ENCODE assay signal across 21 mouse cellular contexts in genomic region chr5:125974035-125974434, GRCm38 (mm10).
DNase-seq lines count a peak whose midpoint lies in the region; ATAC-seq and TF ChIP-seq lines count a peak whose summit lies in the region.
"Had no signal": no experiment of that assay in that cellular context is flagged by ENCODE, and none has a peak within 500 bp of the region (broad histone marks: within the 10 kb centered on the region; RNA-seq: fewer than 3 reads in every experiment).

No protein-coding gene starts in this region.

- H3K4me3 ChIP-seq in layer of hippocampus, adult 2 months, result no peak overlapping the region
- no peak overlapping the region for H3K4me3 ChIP-seq in midbrain, embryonic 16.5 days (ENCODE audit: low read depth, low read length)
- H3K4me3 ChIP-seq: erythroblast, embryonic 14.5 days; forebrain, embryonic 10.5 days; forebrain, embryonic 15.5 days; heart, embryonic 10.5 days had no signal

- no peaks in the 10 kb centered on the region for H3K36me3 ChIP-seq in midbrain, embryonic 16.5 days (ENCODE audit: control insufficient read depth, insufficient read depth, low read length)
- H3K36me3 ChIP-seq: forebrain, embryonic 10.5 days; forebrain, embryonic 15.5 days; heart, embryonic 10.5 days had no signal

- 78% methylated on average over 1 of the region's 1 CpGs for WGBS in midbrain, embryonic 16.5 days

- peak; percentile 39 for TF ChIP-seq CTCF in layer of hippocampus, adult 2 months (conservative IDR thresholded peaks at IDR 0.05)

- H3K9me3 ChIP-seq in midbrain, embryonic 16.5 days (replicated peaks; ENCODE audit: control insufficient read depth, low read length, poor library complexity, severe bottlenecking), result no peaks in the 10 kb centered on the region

- DNase-seq in layer of hippocampus, adult 2 months (ENCODE audit: low spot score in 2 of 2), result no peak
- no peak for DNase-seq in layer of hippocampus, adult 8-10 months (ENCODE audit: low spot score in 2 of 2)
- peak; percentile 9 for DNase-seq in right cerebral cortex, postnatal 4 days
- DNase-seq in right cerebral cortex, adult 2 months (ENCODE audit: low spot score in 2 of 2), result no peak
- peak; percentile 60 for DNase-seq in ES-CJ7 (ENCODE audit: low read depth, low spot score)
- peak; percentile 75 for DNase-seq in ZHBTc4 (ENCODE audit: low read depth, low spot score)
- DNase-seq in c-Kit-positive CD71-positive TER-119-positive erythroid progenitor cells, embryonic 14.5 days (ENCODE audit: low spot score), result no peak
- DNase-seq: adrenal gland, postnatal 10 days; cerebellum, adult 11-12 months; cerebellum, adult 9-10 months; cerebellum, postnatal 25 days; gastrocnemius, postnatal 10 days; heart, adult 18-20 months; heart, postnatal 10 days had no signal

- H3K27me3 ChIP-seq in midbrain, embryonic 16.5 days (ENCODE audit: control insufficient read depth, insufficient read depth, low read depth, low read length), result no peaks in the 10 kb centered on the region
- H3K27me3 ChIP-seq: forebrain, embryonic 15.5 days had no signal

- ATAC-seq in midbrain, embryonic 16.5 days, result no peak
- ATAC-seq: forebrain, embryonic 15.5 days; intestine, embryonic 16.5 days had no signal

- H3K4me2 ChIP-seq in midbrain, embryonic 16.5 days (ENCODE audit: low read length), result no peak overlapping the region
- H3K4me2 ChIP-seq: forebrain, embryonic 15.5 days; hindbrain, embryonic 14.5 days had no signal

- H3K27ac ChIP-seq in layer of hippocampus, adult 2 months, result no peak overlapping the region
- no peak overlapping the region for H3K27ac ChIP-seq in midbrain, embryonic 16.5 days (ENCODE audit: low read length)
- H3K27ac ChIP-seq: forebrain, embryonic 10.5 days; forebrain, embryonic 15.5 days; heart, embryonic 10.5 days; hindbrain, embryonic 14.5 days had no signal

- H3K4me1 ChIP-seq in midbrain, embryonic 16.5 days (ENCODE audit: control insufficient read depth, insufficient read depth, low read length), result no peaks in the 10 kb centered on the region
- H3K4me1 ChIP-seq: forebrain, embryonic 15.5 days; heart, embryonic 10.5 days had no signal

- no peak overlapping the region for H3K9ac ChIP-seq in midbrain, embryonic 16.5 days (ENCODE audit: low read depth, low read length)
- H3K9ac ChIP-seq: forebrain, embryonic 15.5 days; hindbrain, embryonic 14.5 days had no signal

Comparison
In these comparisons a context has a peak if more than half of its experiments do, and no peak if none do; other contexts are left out.
1. DNase-seq: peak in right cerebral cortex, postnatal 4 days (single experiment), ES-CJ7 (single experiment) and ZHBTc4 (single experiment); none in layer of hippocampus, adult 2 months (0 of 2), layer of hippocampus, adult 8-10 months (0 of 2), right cerebral cortex, adult 2 months (0 of 2) and c-Kit-positive CD71-positive TER-119-positive erythroid progenitor cells, embryonic 14.5 days (single experiment).